Mouse (Mus musculus) liver, embryonic 11.5 days (tissue): ENCODE data around the gene Mtg2. TPM values are rescaled to one million over a fixed set of nuclear protein-coding genes. Genes with fewer than 3 reads are reported as not detected.
A peak's percentile ranks its signal among the peaks of the same experiment; 100 is the strongest.

ENCODE experiments used
- ATAC-seq: fragments of 200-750 bp; cut with Nextera tagmentation; replicated peaks from 2 replicates; pipeline ENCODE4 v1.8.0; 2017; ENCODE audit warnings: moderate number of reproducible peaks, mild to moderate bottlenecking, moderate TSS enrichment, moderate library complexity; ENCODE audit not compliant: low FRiP score
- DNase-seq: peaks from one replicate; pipeline ENCODE4 v3.0.0-alpha.2; 2017; ENCODE audit warnings: low spot score
- H3K27ac ChIP-seq: fragments of 300-500 bp; sonication (generic); 2 replicates; pipeline ENCODE4 v1.5.1; 2014; ENCODE audit warnings: mild to moderate bottlenecking, low read depth, low read length, control low read depth
- H3K27me3 ChIP-seq: fragments of 300-500 bp; sonication (generic); replicated peaks from 2 replicates; pipeline ENCODE4 v1.6.1; 2014; ENCODE audit warnings: low read length, mixed read lengths; ENCODE audit not compliant: control insufficient read depth, insufficient read depth
- H3K36me3 ChIP-seq: fragments of 300-500 bp; sonication (generic); 2 replicates; pipeline ENCODE4 v1.6.1; 2014; ENCODE audit warnings: mild to moderate bottlenecking, low read length, moderate library complexity, mixed read lengths; ENCODE audit not compliant: control insufficient read depth, insufficient read depth
- H3K4me1 ChIP-seq: fragments of 300-500 bp; sonication (generic); replicated peaks from 2 replicates; pipeline ENCODE4 v1.6.1; 2014; ENCODE audit warnings: low read length, mixed read lengths; ENCODE audit not compliant: control insufficient read depth, insufficient read depth
- H3K4me2 ChIP-seq: fragments of 300-500 bp; sonication (generic); 2 replicates; pipeline ENCODE4 v1.6.1; 2014; ENCODE audit warnings: mild to moderate bottlenecking, control low read depth, moderate library complexity
- H3K4me3 ChIP-seq: fragments of 300-500 bp; sonication (generic); 2 replicates; pipeline ENCODE4 v1.5.1; 2014; ENCODE audit warnings: low read depth, low read length, control low read depth
- H3K9ac ChIP-seq: fragments of 300-500 bp; sonication (generic); 2 replicates; pipeline ENCODE4 v1.6.1; 2014; ENCODE audit warnings: low read depth, low read length, control low read depth
- H3K9me3 ChIP-seq: fragments of 300-500 bp; sonication (generic); 2 replicates; pipeline ENCODE4 v1.6.1; 2016; ENCODE audit warnings: low read length, inconsistent platforms, mixed read lengths; ENCODE audit not compliant: control insufficient read depth
- WGBS: fragments of 180-500 bp; shearing (Covaris S2); extraction: QIAGEN DNeasy Blood & Tissue Kit; methylation state at CpG from one replicate; pipeline ENCODE4 v1.1.7; 2014; 5-methylcytosine and 5-hydroxymethylcytosine counted together
- polyA plus RNA-seq: library from polyadenylated mRNA; unstranded; fragments of >200 nt; fragmentation: Nextera tagmentation; extraction: Ambion mirVana; gene quantifications from 2 replicates; pipeline ENCODE4 v1.2.1, GENCODE M21; 2014

The Mtg2 gene
- polyA plus RNA-seq, 1 experiment from 2014 or later = 23.1 TPM

DNA sequence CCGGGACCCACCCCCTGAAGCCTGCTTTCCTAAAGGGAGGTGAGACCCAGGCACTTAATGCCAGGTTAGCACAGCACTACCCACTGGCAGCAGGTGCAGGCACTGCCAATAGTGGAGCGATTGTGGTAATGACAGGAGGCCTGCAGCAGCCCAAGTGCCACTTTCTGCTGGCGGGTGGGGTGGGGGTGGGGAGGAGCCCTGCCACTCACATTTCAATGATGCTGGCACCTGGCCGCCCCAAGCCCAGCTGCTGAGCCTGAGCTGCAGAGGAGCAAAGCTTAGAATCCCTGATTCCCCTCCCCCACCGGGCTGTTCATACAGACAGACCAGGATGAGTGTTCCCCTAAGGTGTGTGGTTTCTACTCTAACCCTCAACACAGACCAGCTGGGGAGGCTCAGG is 25.3 kb downstream of the Mtg2 start:
- DNase-seq (no peak), ATAC-seq (no peak)
- no peaks in the 10 kb centered on the region for H3K36me3 ChIP-seq
- peaks cover 36% of the 10 kb centered on the region for H3K27me3 ChIP-seq
- peaks cover 4% of the 10 kb centered on the region; the same call in 1 of the 2 replicates for H3K4me1 ChIP-seq
- no peak overlapping the region for H3K9ac ChIP-seq
- WGBS = 41% methylated on average over 5 of the region's 5 CpGs
- H3K27ac ChIP-seq = no peak overlapping the region
- H3K9me3 ChIP-seq = no peaks in the 10 kb centered on the region
- no peak overlapping the region for H3K4me3 ChIP-seq
- no peak overlapping the region for H3K4me2 ChIP-seq

DNA sequence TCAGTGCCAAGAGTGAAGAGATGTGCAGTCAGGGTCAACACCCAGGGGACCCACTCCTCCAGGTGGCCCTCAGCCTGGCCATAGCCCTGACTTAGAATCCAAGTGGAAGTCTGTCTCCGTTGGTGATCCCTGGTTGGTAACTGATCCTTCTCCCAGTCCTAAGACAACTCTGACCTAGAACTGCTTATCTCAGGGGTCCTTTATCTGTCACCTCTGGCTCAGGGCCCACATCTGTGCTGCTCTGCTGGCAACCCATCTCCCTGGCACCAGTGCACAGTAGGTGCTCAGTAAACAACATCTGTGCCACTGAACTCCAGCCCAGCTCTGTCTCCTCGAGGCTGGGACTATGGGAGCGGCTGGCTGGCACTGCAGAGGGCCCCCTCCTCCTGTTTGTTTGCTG is 27.2 kb downstream of the Mtg2 start:
- peaks cover 55% of the 10 kb centered on the region for H3K27me3 ChIP-seq

DNA sequence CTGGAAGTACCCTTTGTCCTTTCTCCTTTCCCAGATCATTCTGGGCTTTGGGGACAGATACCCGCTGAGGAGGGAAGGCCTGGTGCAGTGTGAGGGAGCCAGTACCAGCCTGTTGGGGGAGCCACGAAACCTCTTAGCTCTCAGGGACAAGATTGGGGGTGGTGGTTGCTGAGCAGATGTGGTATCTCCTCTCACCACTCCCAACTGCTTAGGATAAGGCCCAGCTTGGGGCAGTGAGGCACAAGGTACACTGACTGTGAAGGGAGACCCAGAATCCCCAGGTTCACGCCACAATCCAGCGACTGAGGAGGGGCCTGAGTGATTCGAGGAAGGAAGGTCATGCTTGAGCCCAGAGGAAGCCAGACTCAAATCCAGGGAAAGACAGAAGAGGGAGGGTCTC is 27.8 kb downstream of the Mtg2 start:
- DNase-seq = no peak
- ATAC-seq = peak; percentile 74

More for the DNA sequence above, 27.2 kb downstream of the Mtg2 start:
- DNase-seq (no peak), ATAC-seq (no peak)
- Histone ChIP-seq H3K9ac (no peak overlapping the region), H3K9me3 (no peaks in the 10 kb centered on the region), H3K27ac (no peak overlapping the region), H3K4me1 (peaks cover 4% of the 10 kb centered on the region; the same call in 1 of the 2 replicates), H3K4me3 (no peak overlapping the region), H3K4me2 (no peak overlapping the region), H3K36me3 (no peaks in the 10 kb centered on the region)
- 37% methylated on average over 3 of the region's 3 CpGs for WGBS

DNA sequence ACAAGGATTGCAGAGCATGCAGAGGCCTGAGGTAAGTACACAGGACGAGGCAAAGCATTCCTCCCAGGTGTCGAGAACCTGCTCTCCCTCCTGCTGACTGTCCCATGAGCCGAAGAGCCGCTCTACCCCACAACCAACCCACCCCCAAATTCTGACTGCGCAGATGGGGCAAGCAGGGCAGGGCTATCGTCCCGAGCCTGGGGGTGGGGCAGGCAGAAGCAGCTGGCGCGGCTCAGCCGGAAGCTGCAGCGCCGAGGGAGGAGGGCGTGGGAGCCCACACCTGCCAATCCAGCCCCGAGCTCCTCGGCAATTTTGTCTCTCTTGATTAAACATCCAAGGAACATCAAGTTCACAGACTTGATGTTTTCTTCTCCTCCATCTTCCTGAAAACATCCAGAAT is 29.1 kb downstream of the Mtg2 start:
- no peak overlapping the region for H3K27ac ChIP-seq
- ATAC-seq (no peak), DNase-seq (no peak)
- H3K9ac ChIP-seq = no peak overlapping the region
- H3K4me1 ChIP-seq = peaks cover 11% of the 10 kb centered on the region
- WGBS = 9% methylated on average over 15 of the region's 15 CpGs
- H3K36me3 ChIP-seq = no peaks in the 10 kb centered on the region
- no peak overlapping the region for H3K4me3 ChIP-seq
- no peak overlapping the region for H3K4me2 ChIP-seq
- peaks cover 74% of the 10 kb centered on the region for H3K27me3 ChIP-seq
- no peaks in the 10 kb centered on the region for H3K9me3 ChIP-seq

More for the DNA sequence above, 27.8 kb downstream of the Mtg2 start:
- Histone ChIP-seq H3K4me3 (no peak overlapping the region), H3K27ac (no peak overlapping the region), H3K4me1 (peaks cover 4% of the 10 kb centered on the region; the same call in 1 of the 2 replicates), H3K27me3 (peaks cover 61% of the 10 kb centered on the region), H3K4me2 (no peak overlapping the region), H3K9me3 (no peaks in the 10 kb centered on the region), H3K9ac (no peak overlapping the region), H3K36me3 (no peaks in the 10 kb centered on the region)
- WGBS = 21% methylated on average over 5 of the region's 5 CpGs

DNA sequence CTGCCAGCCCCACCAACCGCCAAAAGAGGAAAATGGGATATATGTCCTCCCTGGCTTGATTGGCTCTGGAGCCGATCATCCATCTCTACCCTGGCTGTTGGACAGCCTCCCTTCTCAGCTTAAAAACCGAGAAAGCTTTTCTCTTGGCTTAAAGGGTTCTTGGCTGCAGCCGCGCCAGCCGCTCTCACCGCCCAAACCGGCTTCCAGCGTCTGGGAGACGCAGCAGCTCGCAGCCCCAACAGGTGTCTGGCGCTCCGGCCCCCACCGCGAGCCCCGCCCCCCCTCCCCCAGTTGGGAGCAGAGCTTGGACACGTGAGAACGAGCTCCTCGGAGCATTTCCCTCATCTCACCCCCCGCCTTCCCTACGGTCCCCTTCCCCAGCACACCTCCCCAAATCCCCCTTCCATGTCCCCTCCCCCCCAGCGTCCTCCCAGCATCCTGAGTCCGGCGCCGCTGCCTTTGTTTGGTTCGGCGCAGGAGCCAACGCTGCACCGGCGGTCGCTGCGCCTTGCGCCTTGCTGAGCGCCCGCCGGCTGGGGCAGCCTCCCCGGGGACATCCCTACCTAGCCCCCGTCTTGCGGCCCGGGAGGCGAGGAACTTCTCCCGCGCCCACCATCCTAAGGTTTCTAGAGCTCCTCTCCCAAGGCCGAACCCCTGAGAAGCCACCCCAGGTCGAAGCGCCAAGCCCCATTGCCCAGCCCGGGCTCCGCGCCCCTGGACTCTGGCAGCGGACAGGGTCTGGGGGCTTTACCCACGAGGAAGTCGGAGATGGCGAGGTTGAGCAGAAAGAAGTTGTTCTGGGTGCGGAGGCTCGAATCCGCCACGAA is 33.0 kb downstream of the Mtg2 start:
- no peaks in the 10 kb centered on the region for H3K9me3 ChIP-seq
- H3K4me3 ChIP-seq = peak overlapping the region; percentile 55
- no peak for DNase-seq
- no peak for ATAC-seq
- peak overlapping the region; percentile 91 for H3K4me2 ChIP-seq
- no peak overlapping the region for H3K9ac ChIP-seq
- no peaks in the 10 kb centered on the region for H3K36me3 ChIP-seq
- 4% methylated on average over 57 of the region's 57 CpGs for WGBS
- H3K4me1 ChIP-seq = peaks cover 7% of the 10 kb centered on the region
- peaks cover 79% of the 10 kb centered on the region for H3K27me3 ChIP-seq
- H3K27ac ChIP-seq = no peak overlapping the region

DNA sequence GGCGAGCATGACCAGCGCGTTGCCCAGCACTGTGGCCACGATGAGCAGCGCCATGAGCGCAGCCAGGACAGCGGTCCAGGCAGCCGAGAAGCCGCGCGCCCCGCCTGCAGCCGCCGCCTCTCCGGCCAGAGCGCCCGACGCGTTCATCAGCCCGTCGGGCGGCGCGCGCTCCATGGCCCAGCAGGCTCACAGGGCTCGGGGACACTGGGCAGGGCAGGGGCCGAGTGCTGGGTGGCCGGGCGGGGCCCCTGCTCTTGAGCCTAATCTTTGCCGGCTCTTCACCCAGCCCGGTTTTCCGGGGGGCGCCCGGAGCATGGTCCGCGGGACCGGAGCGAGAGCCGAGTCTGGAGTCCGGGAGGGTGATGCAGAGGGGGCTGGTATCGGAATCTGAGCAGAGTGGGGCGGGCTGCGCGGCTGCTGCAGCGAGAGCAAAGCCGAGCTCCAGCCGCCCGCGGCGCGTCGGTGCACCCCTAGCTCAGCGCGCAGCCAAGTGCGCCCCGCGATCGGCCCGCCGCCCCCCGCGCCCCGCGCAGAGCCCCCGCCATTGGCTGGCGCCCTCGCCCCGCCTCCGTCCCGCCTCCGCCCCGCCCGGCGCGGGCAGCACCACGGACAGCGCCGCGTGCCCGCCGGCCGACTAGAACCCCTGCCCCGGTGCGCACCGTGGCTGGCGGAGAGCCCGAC is 33.7 kb downstream of the Mtg2 start, which contains the start of gene Hrh3:
TSS of gene Hrh3 (minus strand) at position 511 of the 681 bp plus-strand sequence.
- ATAC-seq = peak; percentile 84
- no peak within 1 kb of the TSS for H3K9ac ChIP-seq
- H3K9me3 ChIP-seq = no peaks in the 10 kb centered on the region

DNA sequence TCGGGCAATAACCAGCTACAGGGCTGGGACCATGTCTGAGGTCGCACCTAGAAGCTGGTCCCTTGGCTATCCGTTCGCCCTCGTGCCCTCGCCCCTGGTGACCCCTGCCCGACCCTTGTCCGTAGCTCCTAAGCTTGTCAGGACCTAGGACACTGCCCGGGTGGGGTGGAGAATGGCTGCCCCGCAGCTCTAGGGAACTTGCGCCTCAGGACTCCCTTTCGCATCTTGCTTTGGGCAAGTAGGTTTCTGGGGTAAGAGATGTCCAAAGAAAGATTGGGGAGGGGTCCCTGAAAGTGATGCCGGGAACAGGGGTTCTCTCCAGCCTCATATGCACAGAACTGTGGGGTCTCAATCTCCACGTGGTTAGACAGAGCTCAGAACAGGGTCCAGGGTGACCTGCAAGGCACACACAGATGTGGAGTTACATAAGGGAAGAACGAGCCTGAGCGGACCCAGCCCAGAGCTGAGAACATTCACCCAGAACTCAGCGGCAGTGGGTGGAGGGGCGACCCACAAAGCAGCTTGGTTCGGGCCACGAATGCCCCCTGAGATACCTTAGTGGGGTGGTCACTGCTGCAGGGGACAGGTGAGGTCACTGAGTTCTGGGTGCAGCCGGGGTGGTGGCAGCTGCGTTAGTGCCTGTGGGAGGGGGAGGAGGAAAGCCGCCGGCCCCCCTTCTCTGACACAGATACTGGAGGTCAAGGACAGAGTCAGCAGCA is 34.4 kb downstream of the Mtg2 start:
- H3K4me2 ChIP-seq = peak overlapping the region; percentile 91
- no peak overlapping the region for H3K27ac ChIP-seq
- H3K9ac ChIP-seq = no peak overlapping the region
- peaks cover 71% of the 10 kb centered on the region for H3K27me3 ChIP-seq
- no peaks in the 10 kb centered on the region for H3K9me3 ChIP-seq
- peaks cover 7% of the 10 kb centered on the region for H3K4me1 ChIP-seq
- WGBS = 13% methylated on average over 24 of the region's 24 CpGs
- ATAC-seq = no peak; the same call in 1 of the 2 replicates
- peak overlapping the region; percentile 55 for H3K4me3 ChIP-seq
- H3K36me3 ChIP-seq = no peaks in the 10 kb centered on the region
- DNase-seq = no peak

More for the DNA sequence above, 33.7 kb downstream of the Mtg2 start, which contains the start of gene Hrh3:
- under 1% methylated on average over 72 of the region's 87 CpGs for WGBS
- Histone ChIP-seq H3K27ac (no peak within 1 kb of the TSS), H3K36me3 (no peaks in the 10 kb centered on the region), H3K4me3 (peak within 1 kb of the TSS; percentile 55), H3K4me1 (peaks cover 7% of the 10 kb centered on the region), H3K27me3 (peaks cover 76% of the 10 kb centered on the region), H3K4me2 (peak within 1 kb of the TSS; percentile 91)
- peak; percentile 88 for DNase-seq

DNA sequence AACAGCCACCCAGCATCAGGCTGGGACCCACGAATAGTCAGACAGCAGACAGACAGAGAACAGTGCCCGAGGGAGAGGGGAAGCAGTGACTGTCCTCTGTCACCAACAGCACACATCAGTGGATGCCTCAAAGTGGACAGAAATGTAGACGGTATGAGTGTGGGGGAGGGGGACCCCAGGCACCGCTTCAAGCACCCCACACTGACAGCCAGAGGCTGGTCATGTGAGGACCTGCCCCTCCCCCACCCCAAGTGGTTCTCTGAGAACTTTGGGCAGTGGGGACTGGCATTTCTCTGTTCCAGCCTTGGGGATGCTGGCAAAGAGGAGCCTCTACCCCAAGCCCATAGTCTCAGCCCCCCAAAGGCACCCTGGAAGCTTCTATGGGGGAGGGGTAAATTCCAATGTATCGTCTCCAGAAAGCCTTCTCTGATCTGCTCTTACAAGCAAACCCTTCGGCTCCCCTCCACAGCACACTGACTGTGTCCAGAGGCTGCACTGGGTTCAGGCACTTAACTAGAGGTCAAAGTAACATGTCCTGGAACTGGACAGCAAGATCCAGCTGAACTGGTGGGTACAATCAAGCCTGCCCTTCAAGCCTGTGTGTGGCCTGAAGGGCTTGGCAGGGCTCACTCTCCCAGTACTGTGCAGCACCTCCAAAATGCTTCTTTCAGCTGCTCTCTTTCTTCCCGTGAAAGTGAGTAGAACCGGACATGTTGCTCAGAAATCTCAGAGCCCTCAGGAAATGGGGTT is 35.2 kb downstream of the Mtg2 start:
- Histone ChIP-seq H3K9ac (no peak overlapping the region), H3K4me3 (no peak overlapping the region), H3K27me3 (peaks cover 63% of the 10 kb centered on the region), H3K27ac (no peak overlapping the region), H3K4me2 (no peak overlapping the region), H3K9me3 (no peaks in the 10 kb centered on the region), H3K4me1 (peaks cover 7% of the 10 kb centered on the region), H3K36me3 (no peaks in the 10 kb centered on the region)
- WGBS = 36% methylated on average over 8 of the region's 8 CpGs
- no peak for ATAC-seq
- no peak for DNase-seq
